Mouse (Mus musculus) layer of hippocampus, adult 8-10 months (tissue): ENCODE data around the gene Ms4a3. TPM values are rescaled to one million over a fixed set of nuclear protein-coding genes. Genes with fewer than 3 reads are reported as not detected.
A peak's percentile ranks its signal among the peaks of the same experiment; 100 is the strongest.

Source experiments
- DNase-seq, 2 experiments: peaks; one replicate each; pipeline ENCODE4 v3.0.0; 2022; ENCODE audit warnings: low spot score in 2 of 2
- total RNA-seq, 4 experiments: library from RNA; stranded (reverse); gene quantifications; 2 replicates each; pipeline ENCODE4 v1.2.4; 2022

Ms4a3 gene
- under 1 TPM in 1 of 4 experiments, not detected in 3; 0.40 TPM for total RNA-seq

GRCm38 (mm10) chr19:11640732-11641131 lies at the start of gene Ms4a3:
Gene Ms4a3, minus strand, starts transcription at chr19:11640851.
- DNase-seq: no peak

GRCm38 (mm10) chr19:11661562-11661961 lies 20.9 kb upstream of the Ms4a3 start:
- DNase-seq: no peak

GRCm38 (mm10) chr19:11660459-11660858 lies 19.8 kb upstream of the Ms4a3 start, which contains the start of gene Oosp2:
Gene Oosp2, minus strand, starts transcription at chr19:11660559.
- no peak for DNase-seq

GRCm38 (mm10) chr19:11659142-11659541 lies 18.5 kb upstream of the Ms4a3 start:
- no peak for DNase-seq

- DNase-seq: no peak
Observed at GRCm38 (mm10) chr19:11649564-11649963, 8.9 kb upstream of the Ms4a3 start.

- DNase-seq: no peak
Observed at GRCm38 (mm10) chr19:11646166-11646565, 5.5 kb upstream of the Ms4a3 start.

GRCm38 (mm10) chr19:11639038-11639437 lies 1.6 kb downstream of the Ms4a3 start:
- DNase-seq: no peak

- DNase-seq: no peak
Observed at GRCm38 (mm10) chr19:11635572-11635971, 5.1 kb downstream of the Ms4a3 start.

GRCm38 (mm10) chr19:11634330-11634729 lies 6.3 kb downstream of the Ms4a3 start:
- DNase-seq: no peak

- no peak for DNase-seq
Observed at GRCm38 (mm10) chr19:11633732-11634131, 6.9 kb downstream of the Ms4a3 start.

- no peak for DNase-seq
Observed at GRCm38 (mm10) chr19:11625231-11625630, 15.4 kb downstream of the Ms4a3 start.

- no peak for DNase-seq
Observed at GRCm38 (mm10) chr19:11624800-11625199, 15.9 kb downstream of the Ms4a3 start.

GRCm38 (mm10) chr19:11623551-11623950 lies 17.1 kb downstream of the Ms4a3 start, which contains the start of gene Ms4a2:
Gene Ms4a2, minus strand, starts transcription at chr19:11623719.
- no peak for DNase-seq

- no peak for DNase-seq
Observed at GRCm38 (mm10) chr19:11617983-11618382, 22.7 kb downstream of the Ms4a3 start.

- DNase-seq: no peak
Observed at GRCm38 (mm10) chr19:11614805-11615204, 25.8 kb downstream of the Ms4a3 start.

GRCm38 (mm10) chr19:11613776-11614443 lies 26.7 kb downstream of the Ms4a3 start:
- no peak for DNase-seq

GRCm38 (mm10) chr19:11613084-11613483 lies 27.6 kb downstream of the Ms4a3 start:
- DNase-seq: no peak

GRCm38 (mm10) chr19:11612293-11612692 lies 28.4 kb downstream of the Ms4a3 start:
- DNase-seq: no peak

- DNase-seq: peak in 1 of 2 experiments; percentile 11
Observed at GRCm38 (mm10) chr19:11611541-11611945, 29.1 kb downstream of the Ms4a3 start.

GRCm38 (mm10) chr19:11608172-11608571 lies 32.5 kb downstream of the Ms4a3 start:
- peak in 1 of 2 experiments; percentile 38 for DNase-seq

GRCm38 (mm10) chr19:11604603-11605002 lies 36.0 kb downstream of the Ms4a3 start, which contains the start of gene Ms4a6d:
Gene Ms4a6d, minus strand, starts transcription at chr19:11604849.
- DNase-seq: no peak

- DNase-seq: peak; percentile 21 to 35
Observed at GRCm38 (mm10) chr19:11602026-11602425, 38.6 kb downstream of the Ms4a3 start.

GRCm38 (mm10) chr19:11601349-11601748 lies 39.3 kb downstream of the Ms4a3 start:
- DNase-seq: no peak
